Mouse (Mus musculus) ovary, postnatal 10 days (tissue): Measurements from ENCODE around the gene Srsf2.
A peak's percentile ranks its signal among the peaks of the same experiment; 100 is the strongest.

Experiments
- DNase-seq: peaks from one replicate; pipeline ENCODE4 v3.0.0; 2022; ENCODE audit warnings: low spot score

Srsf2 gene

DNA sequence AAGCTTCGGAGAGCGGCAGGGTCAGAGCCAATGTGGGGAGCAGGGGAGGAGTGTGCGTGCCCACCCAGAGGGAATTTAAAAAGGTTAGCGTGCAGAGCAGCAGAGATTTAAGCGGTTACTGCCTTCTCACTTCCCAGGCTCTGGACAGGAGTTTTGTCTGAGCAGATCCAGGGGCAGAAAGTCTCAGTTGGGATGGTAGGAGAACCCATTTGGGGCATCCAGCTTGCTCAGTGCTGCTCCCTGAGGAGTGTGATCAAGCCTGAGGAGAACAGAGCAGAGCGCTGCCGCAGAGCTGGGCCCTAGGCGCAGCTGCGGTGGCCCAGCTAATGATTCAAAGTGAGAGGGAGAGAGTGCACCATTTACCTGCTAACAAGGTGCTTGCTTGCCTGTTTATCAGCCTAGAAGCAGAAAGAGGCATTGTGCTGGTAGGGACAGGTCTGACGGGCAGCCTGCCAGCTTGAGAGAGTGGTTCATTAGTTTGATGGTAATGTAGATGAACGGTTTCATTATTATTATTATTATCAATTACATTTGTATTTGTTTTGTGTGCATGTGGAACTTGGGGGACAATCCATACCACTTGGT, 44.0 kb downstream of the Srsf2 start:
- no peak for DNase-seq

DNA sequence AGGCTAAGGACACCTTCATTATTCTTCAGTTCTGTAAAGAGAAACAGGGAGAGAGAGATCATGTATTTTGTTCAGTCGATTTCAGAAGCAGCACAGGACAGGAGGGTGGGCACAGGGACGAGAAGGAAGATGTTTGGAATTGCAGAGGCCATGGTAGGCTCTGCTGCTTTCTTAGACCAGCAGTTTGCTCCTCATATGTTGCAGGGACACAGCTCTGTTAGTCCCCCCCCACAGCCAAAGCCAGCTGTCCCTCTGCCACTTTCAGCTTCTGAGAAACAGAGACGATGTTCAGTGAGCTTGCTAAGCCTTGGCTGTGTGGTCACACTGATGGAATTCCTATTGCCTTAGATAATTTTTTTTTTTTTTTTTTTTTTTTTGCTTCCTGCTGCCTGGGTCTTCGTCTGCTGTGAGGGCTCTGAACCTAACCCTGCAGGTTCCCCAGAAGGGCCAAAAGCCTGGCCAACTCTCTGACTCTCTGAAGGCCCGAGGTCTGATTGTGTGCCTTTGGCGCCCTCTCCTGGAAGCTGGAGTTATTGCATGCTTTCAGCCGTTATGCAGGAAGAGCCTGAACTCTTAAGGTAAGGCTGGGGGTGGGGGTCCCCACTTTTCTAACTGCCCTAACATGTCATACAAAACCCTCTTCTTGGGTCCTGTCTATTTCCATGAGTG, 44.8 kb downstream of the Srsf2 start:
- peak; percentile 75 for DNase-seq

DNA sequence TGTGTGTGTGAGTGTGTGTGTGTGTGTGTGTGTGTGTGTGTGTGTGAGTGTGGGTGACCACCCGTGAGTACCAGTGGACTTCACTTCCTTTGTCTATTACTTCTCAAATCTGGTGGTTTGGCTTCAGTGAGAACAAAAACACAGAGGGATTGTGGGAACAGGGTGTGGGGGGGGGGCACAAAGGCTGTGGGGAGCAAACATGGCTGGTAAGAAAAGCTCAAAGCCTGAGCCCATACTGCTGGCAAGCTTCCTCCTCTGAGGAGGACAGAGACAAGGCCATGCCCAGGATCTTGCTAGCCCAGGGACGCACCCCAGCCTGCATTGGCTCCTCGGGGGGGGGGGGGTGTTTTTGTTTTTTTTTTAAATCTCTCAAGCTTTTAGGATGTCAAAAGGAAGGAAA, 45.4 kb downstream of the Srsf2 start:
- DNase-seq: no peak

DNA sequence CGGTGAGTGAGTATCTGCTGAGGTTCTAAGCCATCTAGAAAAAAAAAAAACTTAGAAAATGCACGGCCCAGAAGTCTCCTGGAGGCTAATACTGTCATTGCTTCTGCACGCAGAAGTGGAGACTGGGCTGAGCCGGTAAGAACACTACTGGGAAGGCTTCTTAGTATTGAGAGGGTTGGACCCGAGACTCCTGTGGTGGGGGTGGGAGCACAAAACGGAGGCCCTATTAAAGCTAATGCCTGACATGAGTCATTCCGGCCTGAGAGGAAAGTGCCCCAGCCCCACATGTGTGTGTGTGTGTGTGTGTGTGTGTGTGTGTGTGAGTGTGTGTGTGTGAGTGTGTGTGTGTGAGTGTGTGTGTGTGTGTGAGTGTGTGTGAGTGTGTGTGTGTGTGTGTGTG, 45.8 kb downstream of the Srsf2 start:
- no peak for DNase-seq

DNA sequence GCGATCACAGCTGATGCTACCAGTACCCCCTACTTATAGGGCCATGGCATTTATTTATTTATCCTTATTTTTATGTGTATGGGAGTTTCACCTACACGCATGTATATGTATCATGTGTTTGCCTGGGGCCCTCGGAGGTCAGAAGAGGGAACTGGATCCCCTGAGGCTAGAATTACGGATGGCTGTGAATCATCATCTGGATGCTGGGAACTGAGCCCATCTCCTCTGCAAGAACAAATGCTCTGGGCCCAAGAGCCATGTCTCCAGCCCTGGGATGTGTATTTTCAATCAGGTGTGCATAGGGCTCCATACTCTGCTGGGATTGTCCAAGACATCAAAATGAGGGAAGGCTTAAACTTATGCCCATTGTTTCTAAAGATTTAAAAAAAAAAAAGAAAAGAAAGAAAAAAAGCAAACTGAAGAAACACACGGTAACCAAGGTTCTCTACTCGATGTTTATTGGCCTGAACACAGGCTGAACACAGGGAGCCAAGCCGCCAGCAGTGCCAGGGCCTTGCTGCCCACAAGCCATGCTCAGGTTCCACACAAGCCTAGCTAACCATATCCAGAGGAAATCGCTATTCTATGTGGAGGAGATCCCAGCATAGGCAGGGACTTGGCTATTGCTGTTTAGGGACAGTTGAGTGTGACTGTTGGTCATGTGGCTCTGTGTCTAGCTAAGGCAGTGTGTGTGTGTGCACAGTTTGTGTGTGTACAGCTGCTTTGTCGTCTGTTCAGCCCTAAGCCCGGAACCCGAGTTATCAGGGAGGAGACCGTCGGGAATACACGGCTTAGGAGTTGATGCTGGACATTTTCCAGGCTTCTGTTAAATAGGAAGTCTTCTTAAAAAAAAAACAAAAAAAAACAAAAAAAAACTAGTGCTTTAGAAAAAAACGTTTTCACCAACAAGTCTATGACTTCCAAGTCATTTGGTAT, 46.5 kb downstream of the Srsf2 start:
- DNase-seq: no peak

DNA sequence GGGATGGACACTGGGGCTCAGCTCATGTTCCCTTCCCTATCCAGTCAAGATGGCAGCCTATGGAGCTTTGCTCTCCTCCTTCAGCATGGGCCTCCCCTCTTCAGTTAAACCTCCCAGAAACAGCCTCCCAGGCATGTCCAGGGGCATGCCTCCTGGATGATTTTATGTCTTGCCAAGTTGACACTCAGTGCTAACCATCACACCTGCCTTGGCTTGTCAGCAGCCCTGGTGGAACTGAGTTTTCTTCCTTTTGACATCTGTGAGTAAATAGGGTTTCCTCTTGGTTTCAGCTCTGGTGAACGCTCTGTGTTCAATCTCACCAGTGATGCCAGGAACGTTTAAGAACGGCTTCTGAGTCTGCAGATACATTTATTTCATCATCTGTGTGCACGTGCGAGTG, 50.2 kb downstream of the Srsf2 start:
- DNase-seq: no peak

DNA sequence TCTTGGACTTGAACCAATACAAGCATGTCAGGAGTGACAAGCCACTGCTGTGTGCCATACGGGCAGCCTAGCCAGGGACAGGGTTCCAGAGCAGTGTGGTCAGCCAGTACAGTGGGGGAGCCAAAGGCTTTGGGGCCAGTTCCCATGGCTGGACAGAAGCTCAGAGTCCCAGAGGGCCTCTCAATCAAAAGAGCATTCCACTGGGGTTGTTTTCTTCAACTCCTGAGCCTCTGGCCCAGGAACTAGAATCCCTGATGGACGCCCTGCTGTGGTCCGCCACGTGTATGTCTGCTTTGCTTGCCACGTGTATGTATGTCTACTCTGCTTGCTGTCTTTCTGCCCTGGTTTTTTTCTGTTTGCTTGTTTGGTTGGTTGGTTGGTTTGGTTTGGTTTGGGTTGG, 51.8 kb downstream of the Srsf2 start:
- DNase-seq: no peak
